ENCODE assay signal across 14 mouse cellular contexts in the genomic region with DNA sequence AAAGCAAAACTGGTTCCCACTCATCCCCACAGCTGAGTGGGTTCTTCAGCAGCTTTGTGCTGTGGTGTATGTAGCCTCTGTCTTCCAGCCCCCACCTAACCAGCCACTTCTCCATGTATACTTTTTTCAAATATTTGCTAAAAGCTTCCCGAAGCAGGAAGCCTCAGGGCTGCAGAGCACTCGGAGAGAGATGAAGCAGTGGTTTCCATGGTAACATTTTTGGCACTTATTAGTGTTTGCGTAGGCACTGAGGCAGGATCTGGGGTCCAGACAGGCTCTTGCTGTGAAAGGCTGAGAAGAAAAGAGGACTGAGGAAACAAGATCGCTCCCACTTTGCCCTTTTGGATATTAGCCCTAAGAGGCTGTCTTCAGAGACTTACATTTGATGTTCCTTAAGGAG.
A peak's percentile ranks its signal among the peaks of the same experiment; 100 is the strongest.
DNase-seq lines count a peak whose midpoint lies in the region; ATAC-seq and TF ChIP-seq lines count a peak whose summit lies in the region.
"Had no signal": no experiment of that assay in that cellular context is flagged by ENCODE, and none has a peak within 500 bp of the region (broad histone marks: within the 10 kb centered on the region; RNA-seq: fewer than 3 reads in every experiment).

No protein-coding gene starts in this region.

- H3K9ac ChIP-seq in lung, embryonic 15.5 days = no peak overlapping the region
- no peak overlapping the region for H3K9ac ChIP-seq in stomach, postnatal 0 days (ENCODE audit: low read length)
- H3K9ac ChIP-seq: heart, embryonic 12.5 days; intestine, embryonic 15.5 days had no signal

- H3K27ac ChIP-seq in lung, embryonic 15.5 days = no peak overlapping the region
- H3K27ac ChIP-seq in stomach, postnatal 0 days (replicated peaks) = no peak overlapping the region
- H3K27ac ChIP-seq: intestine, embryonic 15.5 days had no signal

- 0 out of 2 replicates have a peak, but pooled peaks cover 7% of the 10 kb centered on the region for H3K27me3 ChIP-seq in lung, embryonic 15.5 days
- no peaks in the 10 kb centered on the region for H3K27me3 ChIP-seq in stomach, postnatal 0 days (ENCODE audit: control insufficient read depth, insufficient read depth, low read length)
- H3K27me3 ChIP-seq: heart, embryonic 12.5 days; intestine, embryonic 15.5 days had no signal

- no peaks in the 10 kb centered on the region for H3K4me1 ChIP-seq in lung, embryonic 15.5 days
- no peaks in the 10 kb centered on the region for H3K4me1 ChIP-seq in stomach, postnatal 0 days (replicated peaks; ENCODE audit: control insufficient read depth, insufficient read depth)
- H3K4me1 ChIP-seq: heart, embryonic 12.5 days; intestine, embryonic 15.5 days had no signal

- no peaks in the 10 kb centered on the region for H3K9me3 ChIP-seq in lung, embryonic 15.5 days
- no peaks in the 10 kb centered on the region for H3K9me3 ChIP-seq in stomach, postnatal 0 days (ENCODE audit: control insufficient read depth, low read length)
- H3K9me3 ChIP-seq: heart, embryonic 12.5 days; intestine, embryonic 15.5 days had no signal

- H3K4me3 ChIP-seq in lung, embryonic 15.5 days = no peak overlapping the region
- H3K4me3 ChIP-seq in stomach, postnatal 0 days (ENCODE audit: low read depth, low read length) = no peak overlapping the region
- H3K4me3 ChIP-seq: erythroblast, embryonic 14.5 days; heart, embryonic 12.5 days; intestine, embryonic 15.5 days had no signal

- no peak overlapping the region for H3K4me2 ChIP-seq in lung, embryonic 15.5 days
- no peak overlapping the region for H3K4me2 ChIP-seq in stomach, postnatal 0 days (replicated peaks; ENCODE audit: low read depth)
- H3K4me2 ChIP-seq: heart, embryonic 12.5 days; intestine, embryonic 15.5 days had no signal

- H3K36me3 ChIP-seq in lung, embryonic 15.5 days = no peaks in the 10 kb centered on the region
- H3K36me3 ChIP-seq in stomach, postnatal 0 days (ENCODE audit: control insufficient read depth, insufficient read depth, low read length) = no peaks in the 10 kb centered on the region
- H3K36me3 ChIP-seq: heart, embryonic 12.5 days; intestine, embryonic 15.5 days had no signal

- DNase-seq in cerebellum, postnatal 10 days = peak; percentile 15 to 25
- no peak for DNase-seq in cerebellum, adult 11 months
- no peak for DNase-seq in lung, postnatal 4 days
- peak; percentile 2 to 26 for DNase-seq in left cerebral cortex, adult 9 months (ENCODE audit: low spot score in 2 of 2)
- DNase-seq in right cerebral cortex, postnatal 10 days (ENCODE audit: low spot score in 2 of 2) = peak; percentile 34 to 52
- no peak for DNase-seq in stomach, postnatal 0 days (ENCODE audit: low spot score)
- no peak for DNase-seq in adrenal gland, postnatal 36 days
- DNase-seq: cerebellum, adult 18-20 months; lung, adult 18-20 months; thymus, postnatal 4 days had no signal

- TF ChIP-seq CTCF in stomach, postnatal 0 days (IDR thresholded peaks at IDR 0.05; ENCODE audit: low read depth) = no peak

- peak; percentile 62; the same call in 1 of the 2 replicates for ATAC-seq in lung, embryonic 15.5 days (ENCODE audit: borderline replicate concordance, extremely low read depth, low FRiP score, low TSS enrichment)
- ATAC-seq in stomach, postnatal 0 days (ENCODE audit: low FRiP score, low TSS enrichment) = no peak
- ATAC-seq: intestine, embryonic 15.5 days had no signal

- 22% methylated on average over 4 of the region's 4 CpGs for WGBS in lung, embryonic 15.5 days
- WGBS in stomach, postnatal 0 days = 29% methylated on average over 4 of the region's 4 CpGs

- TF ChIP-seq EP300 in stomach, postnatal 0 days (optimal IDR thresholded peaks at IDR 0.05) = no peak

Comparison
In these comparisons a context has a peak if more than half of its experiments do, and no peak if none do; other contexts are left out.
1. DNase-seq: peak in cerebellum, postnatal 10 days (2 of 2), left cerebral cortex, adult 9 months (2 of 2) and right cerebral cortex, postnatal 10 days (2 of 2); none in cerebellum, adult 11 months (single experiment), lung, postnatal 4 days (0 of 2), stomach, postnatal 0 days (single experiment) and adrenal gland, postnatal 36 days (0 of 2).